Mouse (Mus musculus): ENCODE results near the gene Wipf3.

Wipf3 gene

GRCm38 (mm10) chr6:54429447-54430194 is at the start of gene Wipf3:
Gene Wipf3, plus strand, starts transcription at chr6:54429603.
- peak; percentile 89 for DNase-seq

GRCm38 (mm10) chr6:54382636-54383035 is 46.8 kb upstream of the Wipf3 start:
- DNase-seq = no peak

GRCm38 (mm10) chr6:54383893-54384524 is 45.4 kb upstream of the Wipf3 start:
- DNase-seq = no peak

- DNase-seq = no peak
These were observed 44.6 kb upstream of the Wipf3 start for GRCm38 (mm10) chr6:54384777-54385176.

- DNase-seq = no peak
These were observed 43.0 kb upstream of the Wipf3 start for GRCm38 (mm10) chr6:54386429-54386828.

- DNase-seq = no peak
These were observed 42.4 kb upstream of the Wipf3 start for GRCm38 (mm10) chr6:54387044-54387443.

- DNase-seq = no peak
These were observed 41.7 kb upstream of the Wipf3 start for GRCm38 (mm10) chr6:54387751-54388150.

GRCm38 (mm10) chr6:54388690-54389275 is 40.6 kb upstream of the Wipf3 start:
- no peak for DNase-seq

- peak; percentile 37 for DNase-seq
These were observed 37.6 kb upstream of the Wipf3 start for GRCm38 (mm10) chr6:54391765-54392164.

- DNase-seq = no peak
These were observed 35.5 kb upstream of the Wipf3 start for GRCm38 (mm10) chr6:54393886-54394285.

- peak; percentile 42 for DNase-seq
These were observed 30.0 kb upstream of the Wipf3 start for GRCm38 (mm10) chr6:54399194-54399923.

- no peak for DNase-seq
These were observed 27.9 kb upstream of the Wipf3 start for GRCm38 (mm10) chr6:54401503-54401902.

GRCm38 (mm10) chr6:54404916-54405315 is 24.5 kb upstream of the Wipf3 start:
- no peak for DNase-seq

GRCm38 (mm10) chr6:54406116-54406515 is 23.3 kb upstream of the Wipf3 start:
- DNase-seq = no peak

GRCm38 (mm10) chr6:54409271-54409670 is 20.1 kb upstream of the Wipf3 start:
- DNase-seq = no peak

GRCm38 (mm10) chr6:54410451-54410850 is 19.0 kb upstream of the Wipf3 start:
- no peak for DNase-seq

- no peak for DNase-seq
These were observed 17.8 kb upstream of the Wipf3 start for GRCm38 (mm10) chr6:54411591-54411990.

- DNase-seq = no peak
These were observed 16.5 kb upstream of the Wipf3 start for GRCm38 (mm10) chr6:54412879-54413278.

- DNase-seq = no peak
These were observed 4.2 kb upstream of the Wipf3 start for GRCm38 (mm10) chr6:54425230-54425629.

GRCm38 (mm10) chr6:54428850-54429446 is 455 bp upstream of the Wipf3 start:
- DNase-seq = peak; percentile 11

- DNase-seq = no peak
These were observed 818 bp downstream of the Wipf3 start for GRCm38 (mm10) chr6:54430221-54430620.

- DNase-seq = no peak
These were observed 2.4 kb downstream of the Wipf3 start for GRCm38 (mm10) chr6:54431761-54432160.

- DNase-seq = no peak
These were observed 2.8 kb downstream of the Wipf3 start for GRCm38 (mm10) chr6:54432191-54432590.

Measured in kidney, postnatal 14 days (tissue).